Mouse (Mus musculus): ENCODE data around the gene Peli1.

GRCm38 (mm10) chr11:21082711-21083110 lies 8.4 kb upstream of the Peli1 start:
- TF ChIP-seq CTCF (IDR thresholded peaks at IDR 0.05; ENCODE audit: control insufficient read depth, insufficient read depth, insufficient replicate concordance, low read depth, low read length): no peak
- TF ChIP-seq POLR2A (IDR thresholded peaks at IDR 0.05; ENCODE audit: control insufficient read depth, low read depth, low read length): no peak

Data from testis, adult 2 months (tissue).